16 mouse cellular contexts compared by ENCODE assay signal in genomic region chr8:125686221-125686865, GRCm38 (mm10). TPM values are rescaled to one million over a fixed set of nuclear protein-coding genes. Genes with fewer than 3 reads are reported as not detected.
A peak's percentile ranks its signal among the peaks of the same experiment; 100 is the strongest.
DNase-seq lines count a peak whose midpoint lies in the region; ATAC-seq and TF ChIP-seq lines count a peak whose summit lies in the region.
"Had no signal": no experiment of that assay in that cellular context is flagged by ENCODE, and none has a peak within 500 bp of the region (broad histone marks: within the 10 kb centered on the region; RNA-seq: fewer than 3 reads in every experiment).

No protein-coding gene starts in this region.

- peaks cover 22% of the 10 kb centered on the region for H3K4me1 ChIP-seq in heart, embryonic 15.5 days (replicated peaks)
- no peaks in the 10 kb centered on the region for H3K4me1 ChIP-seq in midbrain, embryonic 11.5 days (ENCODE audit: control insufficient read depth, insufficient read depth, low read length)
- no peaks in the 10 kb centered on the region for H3K4me1 ChIP-seq in midbrain, postnatal 0 days (ENCODE audit: insufficient read depth, low read length)
- H3K4me1 ChIP-seq in limb, embryonic 15.5 days, result peaks cover 22% of the 10 kb centered on the region
- H3K4me1 ChIP-seq: embryonic facial prominence, embryonic 15.5 days; liver, embryonic 13.5 days had no signal

- H3K36me3 ChIP-seq in heart, embryonic 15.5 days, result no peaks in the 10 kb centered on the region
- no peaks in the 10 kb centered on the region for H3K36me3 ChIP-seq in midbrain, embryonic 11.5 days (ENCODE audit: control insufficient read depth, insufficient read depth, low read length)
- no peaks in the 10 kb centered on the region for H3K36me3 ChIP-seq in midbrain, postnatal 0 days (ENCODE audit: insufficient read depth, low read length)
- no peaks in the 10 kb centered on the region for H3K36me3 ChIP-seq in limb, embryonic 15.5 days
- H3K36me3 ChIP-seq: embryonic facial prominence, embryonic 15.5 days; forebrain, embryonic 12.5 days; hindbrain, embryonic 13.5 days; liver, embryonic 13.5 days had no signal

- H3K4me3 ChIP-seq in heart, embryonic 15.5 days, result no peak overlapping the region
- H3K4me3 ChIP-seq in midbrain, embryonic 11.5 days (ENCODE audit: low read depth, low read length), result no peak overlapping the region
- H3K4me3 ChIP-seq in midbrain, postnatal 0 days (ENCODE audit: low read depth, low read length), result no peak overlapping the region
- no peak overlapping the region for H3K4me3 ChIP-seq in limb, embryonic 15.5 days
- H3K4me3 ChIP-seq: embryonic facial prominence, embryonic 15.5 days; forebrain, embryonic 12.5 days; hindbrain, embryonic 13.5 days; liver, embryonic 13.5 days had no signal

- intact Hi-C loops in heart, postnatal 25 days (cut with DNase I), result no loop called here

- H3K4me2 ChIP-seq in heart, embryonic 15.5 days, result no peak overlapping the region
- H3K4me2 ChIP-seq in midbrain, embryonic 11.5 days, result no peak overlapping the region
- H3K4me2 ChIP-seq in midbrain, postnatal 0 days (ENCODE audit: low read depth, low read length, poor library complexity, severe bottlenecking), result no peak overlapping the region
- H3K4me2 ChIP-seq in limb, embryonic 15.5 days, result no peak overlapping the region
- H3K4me2 ChIP-seq: embryonic facial prominence, embryonic 15.5 days; forebrain, embryonic 12.5 days; hindbrain, embryonic 13.5 days; liver, embryonic 13.5 days had no signal

- no peak overlapping the region for H3K9ac ChIP-seq in heart, embryonic 15.5 days
- no peak overlapping the region for H3K9ac ChIP-seq in midbrain, embryonic 11.5 days (ENCODE audit: low read length)
- no peak overlapping the region for H3K9ac ChIP-seq in midbrain, postnatal 0 days (replicated peaks; ENCODE audit: low read length, poor library complexity, severe bottlenecking)
- H3K9ac ChIP-seq in limb, embryonic 15.5 days, result no peak overlapping the region
- H3K9ac ChIP-seq: embryonic facial prominence, embryonic 15.5 days; forebrain, embryonic 12.5 days; hindbrain, embryonic 13.5 days; liver, embryonic 13.5 days had no signal

- H3K27me3 ChIP-seq in heart, embryonic 15.5 days, result no peaks in the 10 kb centered on the region
- no peaks in the 10 kb centered on the region for H3K27me3 ChIP-seq in midbrain, embryonic 11.5 days (ENCODE audit: control insufficient read depth, insufficient read depth, low read length)
- no peaks in the 10 kb centered on the region for H3K27me3 ChIP-seq in midbrain, postnatal 0 days (ENCODE audit: insufficient read depth, low read length)
- H3K27me3 ChIP-seq in limb, embryonic 15.5 days, result no peaks in the 10 kb centered on the region
- H3K27me3 ChIP-seq: CH12.LX; embryonic facial prominence, embryonic 15.5 days; forebrain, embryonic 12.5 days; hindbrain, embryonic 13.5 days; liver, embryonic 13.5 days had no signal

- no peak for TF ChIP-seq CTCF in midbrain, postnatal 0 days (IDR thresholded peaks at IDR 0.05)

- WGBS in heart, embryonic 15.5 days, result 52% methylated on average over 9 of the region's 9 CpGs
- 89% methylated on average over 9 of the region's 9 CpGs for WGBS in midbrain, embryonic 11.5 days
- 75% methylated on average over 9 of the region's 9 CpGs for WGBS in midbrain, postnatal 0 days
- WGBS in limb, embryonic 15.5 days, result 50% methylated on average over 9 of the region's 9 CpGs

- peak overlapping the region; percentile 32 for H3K27ac ChIP-seq in heart, embryonic 15.5 days
- H3K27ac ChIP-seq in midbrain, embryonic 11.5 days (ENCODE audit: low read depth, low read length), result no peak overlapping the region
- no peak overlapping the region for H3K27ac ChIP-seq in midbrain, postnatal 0 days (ENCODE audit: low read depth, low read length)
- H3K27ac ChIP-seq in limb, embryonic 15.5 days, result peak overlapping the region; percentile 43; the same call in 1 of the 2 replicates
- H3K27ac ChIP-seq: embryonic facial prominence, embryonic 15.5 days; forebrain, embryonic 12.5 days; hindbrain, embryonic 13.5 days; liver, embryonic 13.5 days had no signal

- peak; percentile 56 to 65 for DNase-seq in cerebellum, postnatal 10 days
- DNase-seq in cerebellum, postnatal 4 days (ENCODE audit: low spot score in 2 of 2), result no peak
- no peak for DNase-seq in heart, postnatal 25 days (ENCODE audit: low spot score)
- DNase-seq in midbrain, embryonic 11.5 days (ENCODE audit: low spot score, missing footprints), result peak; percentile 72
- no peak for DNase-seq in midbrain, postnatal 0 days (ENCODE audit: low spot score)
- no peak for DNase-seq in right cerebral cortex, postnatal 36 days (ENCODE audit: low spot score in 2 of 2)
- DNase-seq: layer of hippocampus, adult 9-11 months; liver, embryonic 13.5 days; thymus, postnatal 36 days had no signal

- no peaks in the 10 kb centered on the region for H3K9me3 ChIP-seq in heart, embryonic 15.5 days (replicated peaks)
- no peaks in the 10 kb centered on the region for H3K9me3 ChIP-seq in midbrain, embryonic 11.5 days (ENCODE audit: control insufficient read depth, low read length)
- no peaks in the 10 kb centered on the region for H3K9me3 ChIP-seq in midbrain, postnatal 0 days (ENCODE audit: low read length)
- no peaks in the 10 kb centered on the region for H3K9me3 ChIP-seq in limb, embryonic 15.5 days
- H3K9me3 ChIP-seq: embryonic facial prominence, embryonic 15.5 days; forebrain, embryonic 12.5 days; hindbrain, embryonic 13.5 days; liver, embryonic 13.5 days had no signal

- no peak for ATAC-seq in heart, embryonic 15.5 days (replicated peaks; ENCODE audit: insufficient number of reproducible peaks, insufficient read depth, low FRiP score, low read depth)
- no peak for ATAC-seq in midbrain, embryonic 11.5 days (ENCODE audit: low FRiP score)
- ATAC-seq in midbrain, postnatal 0 days (ENCODE audit: low FRiP score), result no peak
- no peak for ATAC-seq in limb, embryonic 15.5 days (ENCODE audit: insufficient number of reproducible peaks, low FRiP score, low TSS enrichment, low read depth)
- ATAC-seq: intestine, embryonic 16.5 days had no signal

RNA-seq across cellular contexts. Expression of gene Map10, which starts 16.7 kb away (rescaled TPM):
- polyA plus RNA-seq in heart, embryonic 15.5 days (2015; fragmentation: Nextera tagmentation; extraction: Ambion mirVana), result 6.0 and 6.6 TPM in 2 replicates
- total RNA-seq in heart, postnatal 25 days (2021), result 1 to 10 TPM; 5.2 to 5.8 TPM
- polyA plus RNA-seq in midbrain, embryonic 11.5 days (2014; fragmentation: Nextera tagmentation; extraction: Ambion mirVana), result 8.5 and 10.4 TPM in 2 replicates
- total RNA-seq in midbrain, postnatal 0 days (2014; rRNA removed), result 11.0 and 11.6 TPM in 2 replicates
- 5.8 and 6.9 TPM in 2 replicates for polyA plus RNA-seq in midbrain, postnatal 0 days (2015; fragmentation: Nextera tagmentation; extraction: Ambion mirVana)
- 5.4 and 5.9 TPM in 2 replicates for polyA plus RNA-seq in limb, embryonic 15.5 days (2015; fragmentation: Nextera tagmentation; extraction: Ambion mirVana)

RNA-seq across cellular contexts. Expression of gene Ntpcr, which starts 43.4 kb away (rescaled TPM):
- polyA plus RNA-seq in heart, embryonic 15.5 days (2015; fragmentation: Nextera tagmentation; extraction: Ambion mirVana), result 25.0 and 28.2 TPM in 2 replicates
- total RNA-seq in heart, postnatal 25 days (2021), result 10 to 100 TPM; 16.0 TPM
- polyA plus RNA-seq in midbrain, embryonic 11.5 days (2014; fragmentation: Nextera tagmentation; extraction: Ambion mirVana), result 18.0 and 20.6 TPM in 2 replicates
- total RNA-seq in midbrain, postnatal 0 days (2014; rRNA removed), result 23.5 and 24.1 TPM in 2 replicates
- polyA plus RNA-seq in midbrain, postnatal 0 days (2015; fragmentation: Nextera tagmentation; extraction: Ambion mirVana), result 32.2 and 35.2 TPM in 2 replicates
- polyA plus RNA-seq in limb, embryonic 15.5 days (2015; fragmentation: Nextera tagmentation; extraction: Ambion mirVana), result 38.6 and 40.0 TPM in 2 replicates

Comparison
In these comparisons a context has a peak if more than half of its experiments do, and no peak if none do; other contexts are left out.
1. DNase-seq: peak in cerebellum, postnatal 10 days (2 of 2) and midbrain, embryonic 11.5 days (single experiment); none in cerebellum, postnatal 4 days (0 of 2), heart, postnatal 25 days (single experiment), midbrain, postnatal 0 days (single experiment) and right cerebral cortex, postnatal 36 days (0 of 2).
2. H3K27ac ChIP-seq: peak in heart, embryonic 15.5 days (single experiment) and limb, embryonic 15.5 days (single experiment); none in midbrain, embryonic 11.5 days (single experiment) and midbrain, postnatal 0 days (single experiment).